Mouse (Mus musculus) spleen, adult 2 months (tissue): ENCODE measurements at regions not wholly inside any gene's neighbourhood (a gene's known extent, or its start where the extent isn't known, plus 50 kb on each side); places are given as distances from the start of the nearest gene placed in this dataset.

Experiments used
- CTCF ChIP-seq: fragments of 200-500 bp; IDR thresholded peaks from 2 replicates; pipeline ENCODE4 v1.5.1; 2011; ENCODE audit warnings: mild to moderate bottlenecking, inconsistent platforms; ENCODE audit not compliant: insufficient read depth, insufficient read length, insufficient replicate concordance; ENCODE audit errors: extremely low read depth
- POLR2A ChIP-seq: fragments of 200-500 bp; IDR thresholded peaks from 2 replicates; pipeline ENCODE4 v1.6.1; 2011; ENCODE audit warnings: low read depth, low read length, inconsistent platforms

DNA sequence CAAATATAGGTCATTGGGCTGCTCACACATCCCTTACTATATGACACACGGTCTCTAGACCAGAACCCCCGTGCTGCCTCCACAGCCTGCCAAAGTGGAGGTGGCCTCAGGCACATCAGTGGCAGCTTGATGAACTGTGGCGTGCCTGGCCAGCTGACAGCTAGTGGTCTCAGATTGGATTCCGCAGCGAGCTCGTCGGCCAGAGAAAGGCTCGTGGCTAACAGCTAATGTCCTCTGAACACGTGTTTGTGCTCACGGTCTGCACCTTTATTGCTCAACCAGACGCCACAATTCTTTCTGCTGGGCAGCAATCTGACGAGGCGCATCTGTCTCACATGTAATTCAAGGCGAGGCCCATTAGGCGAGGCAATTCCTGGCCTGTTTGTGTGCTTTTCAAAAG, 270.6 kb downstream of the Prex1 start:
- TF ChIP-seq CTCF (no peak), POLR2A (no peak)
